Mouse (Mus musculus) thymus, adult 2 months (tissue): ENCODE measurements around the gene Tsga10.

ENCODE experiments used
- CTCF ChIP-seq: fragments of 200-500 bp; IDR thresholded peaks from 2 replicates; pipeline ENCODE4 v1.5.1; 2012; ENCODE audit warnings: mild to moderate bottlenecking, control low read depth, low read length, moderate library complexity, borderline replicate concordance; ENCODE audit not compliant: control insufficient read depth, poor library complexity, insufficient read depth; ENCODE audit errors: extremely low read depth
- POLR2A ChIP-seq: fragments of 200-500 bp; IDR thresholded peaks from 2 replicates; pipeline ENCODE4 v1.6.1; 2012; ENCODE audit warnings: mild to moderate bottlenecking, low read length, control low read depth, moderate library complexity; ENCODE audit not compliant: control insufficient read depth, poor library complexity, insufficient read depth; ENCODE audit errors: extremely low read depth

- no peak for TF ChIP-seq CTCF
- no peak for TF ChIP-seq POLR2A
Observed at GRCm38 (mm10) chr1:37884451-37884850, 18.2 kb upstream of the Tsga10 start.
